Mouse (Mus musculus) CH12.LX (cell line): ENCODE measurements around the gene Nlrp9c. TPM values are rescaled to one million over a fixed set of nuclear protein-coding genes. Genes with fewer than 3 reads are reported as not detected.
"Not testable (repeated sequence)": the region's sequence is repeated elsewhere in the genome, so short reads cannot be mapped to it uniquely, and the experiment has no call there.

Source experiments
- DNase-seq: peaks from one replicate; pipeline ENCODE4 v3.0.0-alpha.2; 2013; ENCODE audit errors: extremely low read depth
- H3K27ac ChIP-seq: 2 replicates; pipeline ENCODE4 v1.5.1; 2012; ENCODE audit warnings: low read depth, mild to moderate bottlenecking, control low read depth, moderate library complexity; ENCODE audit not compliant: insufficient read depth
- H3K27me3 ChIP-seq: replicated peaks from 2 replicates; pipeline ENCODE3; 2012; ENCODE audit warnings: inconsistent platforms
- H3K36me3 ChIP-seq, 2 experiments: replicated peaks in 1 of 2; 2 replicates each; pipeline versions ENCODE3 to v1.6.1; 2012; ENCODE audit warnings: inconsistent platforms in 1 of 2, low read length in 1 of 2, mild to moderate bottlenecking in 1 of 2, mixed read lengths in 1 of 2, moderate library complexity in 1 of 2; ENCODE audit not compliant: control insufficient read depth in 1 of 2, insufficient read depth in 1 of 2
- H3K4me1 ChIP-seq, 2 experiments: 2 replicates each; pipeline ENCODE4 v1.6.1; 2012; ENCODE audit warnings: inconsistent platforms in 1 of 2, moderate library complexity in 1 of 2; ENCODE audit not compliant: insufficient read depth in 2 of 2, control insufficient read depth in 1 of 2
- H3K4me2 ChIP-seq: 2 replicates; pipeline ENCODE4 v1.6.1; 2012; ENCODE audit warnings: low read depth, mild to moderate bottlenecking, control low read depth; ENCODE audit not compliant: poor library complexity, insufficient read depth, severe bottlenecking
- H3K4me3 ChIP-seq, 3 experiments: fragments of 150-350 bp in 1 of 3; sonication (generic) in 1 of 3; replicated peaks in 1 of 3; 2 replicates each; pipeline versions ENCODE3 to v1.5.1; 2011 to 2012; ENCODE audit warnings: low read depth in 2 of 3, low read length in 2 of 3, mild to moderate bottlenecking in 2 of 3, moderate library complexity in 2 of 3, control low read depth in 1 of 3, improper control_type of control experiment in 1 of 3, inconsistent platforms in 1 of 3, mixed read lengths in 1 of 3; ENCODE audit not compliant: poor library complexity in 1 of 3
- H3K79me2 ChIP-seq: replicated peaks from 2 replicates; pipeline ENCODE4 v1.6.1; 2012; ENCODE audit warnings: mild to moderate bottlenecking, moderate library complexity; ENCODE audit not compliant: control insufficient read depth, poor library complexity, insufficient read depth, severe bottlenecking; ENCODE audit errors: extremely low read depth
- H3K9ac ChIP-seq: 2 replicates; pipeline ENCODE4 v1.6.1; 2012; ENCODE audit warnings: low read depth, mild to moderate bottlenecking, control low read depth, moderate library complexity; ENCODE audit not compliant: insufficient read depth
- H3K9me3 ChIP-seq: replicated peaks from 2 replicates; pipeline ENCODE3; 2012; ENCODE audit warnings: low read length, inconsistent platforms, mixed read lengths
- CTCF ChIP-seq, 2 experiments: IDR thresholded peaks in 1 of 2; conservative IDR thresholded peaks in 1 of 2; 2 replicates each; pipeline ENCODE4 v1.5.1; 2011 to 2012; ENCODE audit warnings: low read depth in 2 of 2, low read length in 2 of 2, improper control_type of control experiment in 1 of 2, inconsistent platforms in 1 of 2, mild to moderate bottlenecking in 1 of 2, moderate library complexity in 1 of 2
- RAD21 ChIP-seq: IDR thresholded peaks from 2 replicates; pipeline ENCODE4 v1.6.1; 2011; ENCODE audit warnings: low read depth, mild to moderate bottlenecking, low read length, improper control_type of control experiment, moderate library complexity
- SMC3 ChIP-seq: IDR thresholded peaks from 2 replicates; pipeline ENCODE4 v1.6.1; 2011; ENCODE audit warnings: low read depth, low read length, improper control_type of control experiment
- dilution Hi-C: fragments of 300-500 bp; cut with MboI; formaldehyde crosslinking; loops from 2 replicates; pipeline ENCODE4 v1.14.3; 2020; ENCODE audit warnings: low sequenced_read_pairs; ENCODE audit not compliant: extremely low pct_unique_long_range_greater_than_20kb, extremely low pct_ligation_motif_present
- in situ Hi-C: fragments of 300-500 bp; cut with MboI; formaldehyde crosslinking; loops from 3 replicates; pipeline ENCODE4 v1.14.3; 2019; ENCODE audit warnings: low sequenced_read_pairs, low pct_ligation_motif_present, low pct_unique_long_range_greater_than_20kb, mixed read lengths
- polyA plus RNA-seq: library from polyadenylated mRNA; unstranded; fragments of >175 nt; gene quantifications from 2 replicates; pipeline ENCODE4 v1.2.1, GENCODE M21; 2012; ENCODE audit warnings: low read depth; ENCODE audit not compliant: insufficient read length
- total RNA-seq, 2 experiments: library from RNA; depleted of rRNA; stranded (reverse); fragments of 300-350 nt in 1 of 2; fragments of >200 nt in 1 of 2; gene quantifications; 2 replicates each; pipeline ENCODE4 v1.2.3; 2012 to 2014

Gene Nlrp9c
- total and polyA plus RNA-seq, 3 experiments = not detected

DNA sequence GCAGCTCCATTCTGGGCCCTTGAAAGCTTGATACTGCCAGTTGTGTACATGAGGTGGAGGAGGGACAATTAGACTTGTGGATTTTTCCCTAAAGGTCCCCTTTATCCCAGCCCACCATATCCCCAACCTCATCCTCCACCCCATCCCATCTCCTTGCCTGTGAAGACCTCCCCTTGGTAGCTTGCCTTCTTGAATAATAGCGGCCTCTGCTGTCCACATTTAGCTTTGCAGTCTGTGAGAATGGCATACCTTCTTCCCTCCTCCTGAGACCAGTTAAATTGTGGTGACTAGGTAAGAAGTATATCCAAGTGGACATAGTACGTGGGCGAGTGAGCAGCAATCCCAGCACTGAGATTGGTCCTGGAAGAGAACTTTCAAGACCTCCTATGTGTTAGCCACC lies 83.1 kb downstream of the Nlrp9c start:
- TF ChIP-seq SMC3 (peak; percentile 45), CTCF (conservative IDR thresholded peaks at IDR 0.05 in 1 of 2, IDR thresholded peaks at IDR 0.05 in 1 of 2; ENCODE audit: low read depth in 2 of 2, low read length in 2 of 2) (peak; percentile 16 to 60; a peak in 3 of 4 replicates), RAD21 (peak; percentile 41)
- H3K9ac ChIP-seq, H3K27me3 ChIP-seq, H3K4me2 ChIP-seq, dilution Hi-C loops, H3K4me3 ChIP-seq, H3K36me3 ChIP-seq, H3K4me1 ChIP-seq, in situ Hi-C loops, H3K9me3 ChIP-seq, H3K27ac ChIP-seq, H3K79me2 ChIP-seq: not testable (repeated sequence)
- DNase-seq = peak; percentile 19

DNA sequence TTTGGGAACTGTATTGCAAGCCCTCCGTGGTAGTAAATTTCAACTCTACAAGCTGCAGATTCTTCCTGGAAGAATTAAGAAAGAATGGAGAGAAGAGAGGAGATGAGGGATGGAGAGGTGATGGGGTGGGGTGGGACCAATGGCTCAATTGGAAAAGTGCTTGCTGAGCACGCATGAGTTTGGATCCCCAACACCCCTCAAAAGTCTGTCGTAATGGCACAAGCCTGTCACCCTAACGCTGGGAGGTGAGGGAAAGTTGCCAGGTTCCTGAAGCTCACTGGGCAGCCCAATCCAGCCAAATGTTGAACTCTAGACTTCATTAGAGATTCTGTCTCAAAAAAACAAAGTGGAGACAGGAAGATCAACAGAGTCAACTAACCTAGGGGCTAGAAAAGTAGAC lies 87.7 kb downstream of the Nlrp9c start:
- in situ Hi-C loops, H3K9me3 ChIP-seq, DNase-seq, H3K79me2 ChIP-seq, H3K36me3 ChIP-seq, H3K4me1 ChIP-seq, H3K9ac ChIP-seq, H3K4me2 ChIP-seq, H3K27ac ChIP-seq, dilution Hi-C loops, H3K4me3 ChIP-seq, H3K27me3 ChIP-seq: not testable (repeated sequence)

DNA sequence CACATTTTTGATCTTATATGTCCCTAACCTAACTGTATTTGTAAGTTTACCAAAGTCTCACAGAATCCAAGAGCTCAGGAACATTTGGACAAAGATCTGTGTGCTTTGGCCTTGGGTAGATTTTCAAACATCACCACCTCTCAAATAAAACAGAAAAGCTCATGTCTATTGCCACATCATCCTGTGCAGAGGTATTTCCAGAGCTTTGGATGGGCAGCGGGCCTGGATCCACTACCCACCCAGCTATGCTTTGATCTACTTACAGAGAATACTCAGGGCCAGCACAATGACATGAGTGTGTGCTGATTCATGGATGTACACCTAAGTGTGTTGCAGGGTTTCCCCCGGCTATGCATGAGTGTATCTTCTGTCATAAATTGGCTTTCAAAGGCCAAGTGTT lies 88.3 kb downstream of the Nlrp9c start:
- in situ Hi-C loops, H3K36me3 ChIP-seq, H3K4me3 ChIP-seq, dilution Hi-C loops, H3K4me2 ChIP-seq, H3K27me3 ChIP-seq, H3K9me3 ChIP-seq, H3K79me2 ChIP-seq, H3K27ac ChIP-seq, H3K9ac ChIP-seq, H3K4me1 ChIP-seq, DNase-seq: not testable (repeated sequence)

DNA sequence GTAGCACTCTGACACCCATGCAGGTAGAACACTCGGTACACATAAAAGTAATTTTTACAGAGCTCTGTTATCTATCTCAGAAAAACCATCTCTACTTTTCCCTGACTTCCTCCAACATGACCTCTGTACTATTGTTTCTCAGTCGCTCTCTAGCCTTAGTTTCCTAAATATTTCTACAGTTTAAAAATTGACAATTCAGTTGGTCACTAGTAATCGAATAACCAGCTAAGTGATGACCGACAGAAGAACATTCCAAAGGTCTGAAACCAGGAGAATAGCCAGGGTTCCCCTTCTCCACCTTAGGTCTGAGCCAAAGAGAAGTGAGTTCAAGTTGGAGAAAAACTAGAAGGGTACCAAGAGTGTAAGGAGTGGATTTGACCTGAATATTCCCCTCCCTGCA lies 91.7 kb downstream of the Nlrp9c start:
- H3K4me2 ChIP-seq, H3K36me3 ChIP-seq, H3K4me1 ChIP-seq, H3K27ac ChIP-seq, H3K9me3 ChIP-seq, H3K27me3 ChIP-seq, H3K79me2 ChIP-seq, H3K9ac ChIP-seq, H3K4me3 ChIP-seq, DNase-seq, in situ Hi-C loops, dilution Hi-C loops: not testable (repeated sequence)

DNA sequence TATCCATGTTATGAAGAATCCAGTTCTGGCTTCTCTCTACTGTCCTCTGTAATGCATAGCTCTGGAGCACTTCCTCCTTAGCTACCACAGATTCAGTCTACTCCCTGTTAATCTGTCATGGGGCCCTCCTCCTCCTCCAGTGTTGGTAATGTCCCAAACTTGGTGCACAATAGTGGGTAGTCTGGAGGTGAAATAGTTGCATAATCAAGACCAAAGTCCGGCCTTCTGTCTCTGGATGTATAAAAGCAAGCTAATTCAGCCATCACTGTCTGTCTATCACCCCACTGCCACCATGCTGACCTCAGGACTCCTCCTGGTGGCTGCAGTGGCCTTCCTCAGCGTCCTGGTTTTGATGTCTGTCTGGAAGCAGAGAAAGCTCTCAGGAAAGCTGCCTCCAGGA lies 96.6 kb downstream of the Nlrp9c start, which contains the start of gene Cyp2a4:
Cyp2a4 (plus strand) TSS at position 244 of the 400 bp plus-strand sequence.
- H3K36me3 ChIP-seq, H3K4me1 ChIP-seq, H3K9me3 ChIP-seq, H3K4me3 ChIP-seq, dilution Hi-C loops, H3K27ac ChIP-seq, H3K79me2 ChIP-seq, in situ Hi-C loops, H3K4me2 ChIP-seq, DNase-seq, H3K9ac ChIP-seq, H3K27me3 ChIP-seq: not testable (repeated sequence)

DNA sequence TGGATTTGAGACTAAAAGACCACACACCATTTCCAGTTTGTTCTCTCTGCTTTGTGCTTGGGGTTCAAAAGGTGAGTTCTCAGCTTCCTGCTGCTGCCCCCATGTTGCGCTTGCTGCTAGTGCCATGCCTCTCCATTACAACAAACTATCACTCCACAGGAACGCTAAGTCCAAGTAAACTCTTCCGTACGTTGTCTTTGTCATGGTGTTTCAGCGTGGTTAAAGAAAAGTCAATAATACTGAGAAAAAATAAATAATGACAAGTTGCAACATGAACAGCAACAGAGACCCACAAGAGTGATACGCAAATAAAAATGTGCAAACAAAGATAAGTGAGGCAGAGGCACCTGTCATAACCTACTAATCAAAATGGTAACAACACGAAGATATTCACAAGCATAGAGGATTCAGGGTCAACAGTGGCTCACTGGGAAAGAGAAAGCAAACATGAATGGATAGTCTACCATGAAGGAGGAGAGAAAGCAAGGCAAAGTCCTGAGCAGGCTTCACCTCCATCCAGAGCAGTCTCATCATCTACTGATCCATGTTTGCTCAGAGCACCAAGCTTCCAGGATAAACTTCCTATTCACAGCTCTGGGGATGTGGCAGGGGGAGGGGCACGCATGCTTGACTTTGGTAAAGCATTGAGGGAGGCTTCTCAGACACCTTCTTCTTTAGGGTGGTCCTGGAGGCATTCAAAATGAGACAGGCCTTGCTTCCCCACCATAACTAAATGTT lies 99.9 kb downstream of the Nlrp9c start:
- H3K4me2 ChIP-seq, H3K4me1 ChIP-seq, H3K27me3 ChIP-seq, H3K27ac ChIP-seq, H3K9ac ChIP-seq, H3K4me3 ChIP-seq, H3K79me2 ChIP-seq, DNase-seq, H3K9me3 ChIP-seq, H3K36me3 ChIP-seq, dilution Hi-C loops, in situ Hi-C loops: not testable (repeated sequence)
